Mouse (Mus musculus): ENCODE data around the gene Jmjd8. TPM values are rescaled to one million over a fixed set of nuclear protein-coding genes. Genes with fewer than 3 reads are reported as not detected.
A peak's percentile ranks its signal among the peaks of the same experiment; 100 is the strongest.

Gene Jmjd8
- polyA plus RNA-seq, 1 experiment from 2014 or later = 60.7 TPM

GRCm38 (mm10) chr17:25860229-25860628, 31.6 kb downstream of the Jmjd8 start:
- H3K27me3 ChIP-seq = no peaks in the 10 kb centered on the region
- 89% methylated on average over 6 of the region's 6 CpGs for WGBS
- ATAC-seq (ENCODE audit: low FRiP score, low read depth) = no peak
- H3K4me1 ChIP-seq = peaks cover 18% of the 10 kb centered on the region
- no peaks in the 10 kb centered on the region for H3K9me3 ChIP-seq
- H3K9ac ChIP-seq = peak overlapping the region; percentile 87
- H3K4me2 ChIP-seq (replicated peaks) = peak overlapping the region; percentile 91
- peak overlapping the region; percentile 72 for H3K4me3 ChIP-seq
- no peak overlapping the region for H3K27ac ChIP-seq
- peaks cover 11% of the 10 kb centered on the region for H3K36me3 ChIP-seq

DNA sequence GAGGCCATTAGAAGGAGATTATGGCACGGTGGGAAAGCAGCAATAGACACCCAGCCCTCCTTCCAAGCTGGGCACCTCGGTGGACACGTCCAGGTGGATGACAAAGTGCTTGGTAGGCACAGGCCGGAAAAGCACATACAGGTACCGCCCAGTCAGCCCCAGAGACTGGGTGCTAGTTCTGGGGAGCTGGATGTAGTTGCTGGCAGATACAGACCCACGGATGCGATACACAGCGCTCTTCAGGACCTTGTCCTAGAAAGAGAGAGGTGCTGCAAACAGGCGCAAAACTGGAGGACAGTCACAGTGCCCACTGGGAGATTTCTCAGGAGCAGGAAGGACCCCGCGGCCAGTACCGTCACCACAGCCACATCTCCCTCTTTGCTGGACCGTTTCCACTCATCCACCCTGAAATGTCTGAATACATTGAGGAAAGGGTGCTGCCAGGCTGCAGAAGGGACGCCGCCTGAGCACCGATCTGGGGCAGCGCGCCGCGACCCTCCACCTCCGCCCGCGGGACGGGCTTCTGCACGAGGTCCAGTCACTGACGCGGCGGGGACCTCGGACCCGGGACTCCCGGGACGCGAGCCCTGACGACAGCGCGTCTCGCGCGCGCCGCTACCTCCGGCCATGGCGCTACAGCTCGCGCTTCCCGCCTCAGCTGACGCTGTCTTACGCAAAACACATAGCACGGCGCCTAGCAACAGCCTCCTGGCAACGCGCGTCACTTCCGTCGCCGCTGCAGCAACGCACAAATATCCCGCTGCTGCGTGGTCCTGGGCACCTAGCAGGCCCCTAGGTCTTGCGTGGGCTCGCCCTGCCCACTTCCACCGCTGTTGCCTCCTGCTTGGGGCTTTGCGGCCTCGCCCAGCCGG, 32.4 kb downstream of the Jmjd8 start, which contains the start of gene Wdr90:
Wdr90 (minus strand) TSS at position 670 of the 872 bp plus-strand sequence.
- no peaks in the 10 kb centered on the region for H3K9me3 ChIP-seq
- peak; percentile 92 for ATAC-seq (ENCODE audit: low FRiP score, low read depth)
- peak within 1 kb of the TSS; percentile 91 for H3K4me2 ChIP-seq (replicated peaks)
- H3K27me3 ChIP-seq = no peaks in the 10 kb centered on the region
- peak within 1 kb of the TSS; percentile 83 for H3K27ac ChIP-seq
- WGBS = 3% methylated on average over 65 of the region's 65 CpGs
- peaks cover 18% of the 10 kb centered on the region for H3K4me1 ChIP-seq
- peak within 1 kb of the TSS; percentile 87 for H3K9ac ChIP-seq
- peak within 1 kb of the TSS; percentile 72 for H3K4me3 ChIP-seq
- peaks cover 7% of the 10 kb centered on the region for H3K36me3 ChIP-seq

GRCm38 (mm10) chr17:25861704-25862612, 33.3 kb downstream of the Jmjd8 start:
- Histone ChIP-seq H3K9me3 (no peaks in the 10 kb centered on the region), H3K4me2 (replicated peaks) (peak overlapping the region; percentile 91), H3K9ac (peak overlapping the region; percentile 87), H3K27me3 (no peaks in the 10 kb centered on the region), H3K36me3 (peaks cover 5% of the 10 kb centered on the region), H3K4me1 (peaks cover 18% of the 10 kb centered on the region), H3K4me3 (peak overlapping the region; percentile 72), H3K27ac (peak overlapping the region; percentile 83)
- WGBS = 9% methylated on average over 6 of the region's 6 CpGs
- ATAC-seq (ENCODE audit: low FRiP score, low read depth) = no peak

- no peak for ATAC-seq (ENCODE audit: low FRiP score, low read depth)
- H3K4me3 ChIP-seq = no peak overlapping the region
- no peak overlapping the region for H3K4me2 ChIP-seq (replicated peaks)
- H3K27ac ChIP-seq = no peak overlapping the region
- no peaks in the 10 kb centered on the region for H3K9me3 ChIP-seq
- no peak overlapping the region for H3K9ac ChIP-seq
- 83% methylated on average over 6 of the region's 6 CpGs for WGBS
- peaks cover 2% of the 10 kb centered on the region; the same call in 1 of the 2 replicates for H3K36me3 ChIP-seq
- no peaks in the 10 kb centered on the region for H3K27me3 ChIP-seq
- peaks cover 29% of the 10 kb centered on the region for H3K4me1 ChIP-seq
Observed at GRCm38 (mm10) chr17:25863681-25864080, 35.0 kb downstream of the Jmjd8 start.

DNA sequence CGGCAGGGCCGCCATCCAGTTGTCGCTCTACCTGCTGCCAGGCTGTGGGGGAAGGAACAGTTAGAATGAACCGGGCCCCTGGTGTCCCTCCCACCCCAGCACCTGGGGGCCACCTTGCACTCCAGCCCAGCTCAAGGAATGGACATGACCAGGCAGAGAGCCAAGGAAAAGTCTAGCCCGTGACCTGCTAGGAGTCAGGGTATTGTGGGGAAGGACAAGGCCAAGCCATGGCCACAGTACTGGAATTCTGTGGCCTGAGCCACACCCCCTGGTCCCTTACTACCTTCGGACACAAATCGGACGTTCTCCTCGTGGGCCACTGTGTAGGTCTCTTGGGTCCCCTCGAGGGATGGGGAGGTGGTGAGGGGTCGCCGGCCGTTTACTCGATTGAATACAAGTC, 35.6 kb downstream of the Jmjd8 start:
- WGBS = 90% methylated on average over 14 of the region's 14 CpGs
- H3K27me3 ChIP-seq = no peaks in the 10 kb centered on the region
- no peak for ATAC-seq (ENCODE audit: low FRiP score, low read depth)
- H3K9me3 ChIP-seq = no peaks in the 10 kb centered on the region
- H3K4me3 ChIP-seq = no peak overlapping the region
- H3K27ac ChIP-seq = no peak overlapping the region
- H3K36me3 ChIP-seq = no peaks in the 10 kb centered on the region
- no peak overlapping the region for H3K4me2 ChIP-seq (replicated peaks)
- H3K4me1 ChIP-seq = peaks cover 33% of the 10 kb centered on the region
- peak overlapping the region; percentile 3; the same call in 1 of the 2 replicates for H3K9ac ChIP-seq

- no peak for ATAC-seq (ENCODE audit: low FRiP score, low read depth)
- H3K36me3 ChIP-seq = no peaks in the 10 kb centered on the region
- no peak overlapping the region for H3K27ac ChIP-seq
Observed at GRCm38 (mm10) chr17:25865288-25865687, 36.6 kb downstream of the Jmjd8 start.

DNA sequence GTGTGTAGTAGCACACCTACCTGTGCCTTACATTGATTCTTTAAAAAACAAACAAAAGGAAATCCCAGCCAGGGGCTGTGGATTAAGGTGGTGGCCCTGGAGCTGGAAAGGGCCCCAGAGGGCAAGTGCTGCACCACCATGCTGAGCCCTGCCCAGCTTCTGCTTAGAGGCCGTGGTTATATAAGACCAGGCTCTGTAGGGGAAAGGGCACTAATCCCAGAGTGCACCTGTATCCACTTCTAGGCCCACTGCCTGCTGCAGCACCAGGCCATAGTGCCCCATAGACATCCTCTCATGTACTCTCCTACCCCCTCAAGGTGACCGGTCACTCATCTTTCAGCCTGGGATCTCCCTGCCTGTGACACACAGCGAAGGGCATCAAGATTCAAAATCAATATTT, 37.5 kb downstream of the Jmjd8 start:
- Histone ChIP-seq H3K4me1 (peaks cover 22% of the 10 kb centered on the region), H3K9ac (no peak overlapping the region), H3K27ac (no peak overlapping the region), H3K4me2 (replicated peaks) (no peak overlapping the region), H3K27me3 (no peaks in the 10 kb centered on the region), H3K9me3 (no peaks in the 10 kb centered on the region), H3K36me3 (no peaks in the 10 kb centered on the region), H3K4me3 (no peak overlapping the region)
- no peak for ATAC-seq (ENCODE audit: low FRiP score, low read depth)
- 84% methylated on average over 3 of the region's 3 CpGs for WGBS

More at GRCm38 (mm10) chr17:25865288-25865687, 36.6 kb downstream of the Jmjd8 start:
- Histone ChIP-seq H3K9ac (no peak overlapping the region), H3K4me1 (peaks cover 30% of the 10 kb centered on the region), H3K9me3 (no peaks in the 10 kb centered on the region), H3K4me3 (no peak overlapping the region), H3K27me3 (no peaks in the 10 kb centered on the region), H3K4me2 (replicated peaks) (no peak overlapping the region)
- 91% methylated on average over 11 of the region's 11 CpGs for WGBS

DNA sequence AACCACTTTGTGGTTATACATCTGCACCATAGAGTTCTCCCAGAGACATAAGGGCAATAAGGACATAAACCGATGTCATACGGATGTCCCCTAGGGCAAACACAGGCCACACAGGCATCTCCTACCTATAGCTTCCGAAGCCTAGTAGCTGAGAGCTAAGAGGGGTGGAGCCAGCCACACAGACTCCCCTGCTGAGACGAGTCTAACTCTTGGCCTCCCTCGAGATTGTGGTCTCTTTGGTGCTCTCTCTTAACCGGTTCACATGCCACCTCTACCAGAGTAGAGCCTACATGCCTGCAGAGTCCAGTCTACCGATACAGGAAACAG, 38.8 kb downstream of the Jmjd8 start:
- H3K36me3 ChIP-seq = no peaks in the 10 kb centered on the region
- H3K9ac ChIP-seq = peak overlapping the region; percentile 72
- peaks cover 15% of the 10 kb centered on the region for H3K4me1 ChIP-seq
- peak overlapping the region; percentile 82 for H3K4me3 ChIP-seq
- ATAC-seq (ENCODE audit: low FRiP score, low read depth) = no peak
- peak overlapping the region; percentile 99 for H3K4me2 ChIP-seq (replicated peaks)
- no peak overlapping the region for H3K27ac ChIP-seq
- no peaks in the 10 kb centered on the region for H3K27me3 ChIP-seq
- H3K9me3 ChIP-seq = no peaks in the 10 kb centered on the region
- 14% methylated on average over 7 of the region's 7 CpGs for WGBS

DNA sequence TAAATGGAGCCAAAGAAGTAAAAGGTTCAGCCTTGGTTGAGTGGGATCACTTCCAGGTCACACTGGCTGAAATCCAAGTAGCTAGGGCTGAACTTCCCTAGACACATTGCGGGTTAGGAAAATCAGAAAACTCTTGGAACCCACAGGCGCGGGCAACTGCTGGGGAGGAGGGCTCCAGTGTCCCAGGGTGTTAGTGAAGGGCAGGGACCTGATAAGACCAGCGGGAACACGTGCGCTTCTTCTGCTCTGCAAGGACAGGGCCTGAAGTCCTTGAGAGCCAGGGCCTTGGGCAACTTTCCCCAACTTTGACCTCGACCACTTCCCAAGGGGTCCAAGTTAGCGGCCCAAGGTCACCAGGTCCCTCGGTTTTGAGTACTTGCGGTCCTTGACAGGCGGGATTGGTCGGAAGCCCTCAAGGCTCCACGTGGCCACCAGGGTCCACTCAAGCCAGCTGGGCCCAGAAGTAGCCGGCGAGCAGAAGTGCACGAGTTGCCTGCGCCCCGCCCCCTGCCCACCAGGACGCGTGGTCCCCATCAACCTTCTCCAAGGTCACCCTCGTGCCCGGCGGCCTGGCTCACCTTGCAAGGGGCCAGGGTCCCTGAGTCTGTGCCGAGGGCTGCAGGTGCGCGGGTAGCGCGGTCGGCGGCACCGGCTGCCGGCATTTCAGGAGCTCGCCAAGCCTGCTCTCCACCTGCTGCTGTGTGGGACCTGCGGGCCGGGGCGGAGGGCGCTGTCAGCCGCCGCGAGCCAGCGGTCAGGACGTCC, 39.4 kb downstream of the Jmjd8 start:
- H3K4me2 ChIP-seq (replicated peaks) = peak overlapping the region; percentile 99
- peak; percentile 12; the same call in 1 of the 2 replicates for ATAC-seq (ENCODE audit: low FRiP score, low read depth)
- peak overlapping the region; percentile 72 for H3K9ac ChIP-seq
- peaks cover 15% of the 10 kb centered on the region for H3K4me1 ChIP-seq
- no peaks in the 10 kb centered on the region for H3K9me3 ChIP-seq
- H3K27ac ChIP-seq = no peak overlapping the region
- WGBS = 1% methylated on average over 42 of the region's 42 CpGs
- peak overlapping the region; percentile 82 for H3K4me3 ChIP-seq
- no peaks in the 10 kb centered on the region for H3K36me3 ChIP-seq
- no peaks in the 10 kb centered on the region for H3K27me3 ChIP-seq

DNA sequence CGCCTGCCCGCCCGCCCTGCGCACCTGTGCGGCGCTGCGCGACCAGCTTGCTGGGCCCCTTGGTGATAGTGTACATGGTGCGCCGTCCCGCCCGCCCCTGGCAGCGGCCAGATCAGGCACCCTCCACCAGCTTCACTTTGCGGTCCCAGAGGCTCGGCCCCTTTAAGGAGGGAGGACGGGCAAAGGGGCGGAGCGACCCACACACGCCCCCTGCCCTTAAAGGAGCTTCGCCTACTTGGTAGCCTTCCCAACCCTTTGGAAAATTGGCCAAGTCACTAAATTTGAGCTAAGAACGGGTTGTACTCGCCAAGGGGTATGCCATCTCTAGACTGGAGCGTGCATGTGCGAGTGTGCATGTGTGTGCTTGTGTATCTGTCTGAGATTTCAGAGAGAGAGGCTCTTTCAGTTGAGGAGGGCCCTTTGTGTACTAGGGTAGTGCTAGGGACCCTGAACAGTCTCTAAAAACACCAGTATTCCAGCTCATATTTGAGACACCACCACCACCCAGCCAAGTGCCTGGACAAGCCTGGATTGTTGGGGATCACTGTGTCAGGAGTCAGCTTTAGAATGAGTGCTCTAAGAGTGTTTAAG, 40.0 kb downstream of the Jmjd8 start, which contains the start of gene Mcrip2:
Mcrip2 (minus strand) TSS at position 164 of the 591 bp plus-strand sequence.
- Histone ChIP-seq H3K4me1 (peaks cover 15% of the 10 kb centered on the region), H3K36me3 (no peaks in the 10 kb centered on the region), H3K27ac (peak within 1 kb of the TSS; percentile 63; the same call in 1 of the 2 replicates), H3K4me2 (replicated peaks) (peak within 1 kb of the TSS; percentile 99), H3K27me3 (no peaks in the 10 kb centered on the region), H3K9ac (peak within 1 kb of the TSS; percentile 72), H3K4me3 (peak within 1 kb of the TSS; percentile 82), H3K9me3 (no peaks in the 10 kb centered on the region)
- peak; percentile 87 for ATAC-seq (ENCODE audit: low FRiP score, low read depth)
- WGBS = 1% methylated on average over 23 of the region's 24 CpGs

DNA sequence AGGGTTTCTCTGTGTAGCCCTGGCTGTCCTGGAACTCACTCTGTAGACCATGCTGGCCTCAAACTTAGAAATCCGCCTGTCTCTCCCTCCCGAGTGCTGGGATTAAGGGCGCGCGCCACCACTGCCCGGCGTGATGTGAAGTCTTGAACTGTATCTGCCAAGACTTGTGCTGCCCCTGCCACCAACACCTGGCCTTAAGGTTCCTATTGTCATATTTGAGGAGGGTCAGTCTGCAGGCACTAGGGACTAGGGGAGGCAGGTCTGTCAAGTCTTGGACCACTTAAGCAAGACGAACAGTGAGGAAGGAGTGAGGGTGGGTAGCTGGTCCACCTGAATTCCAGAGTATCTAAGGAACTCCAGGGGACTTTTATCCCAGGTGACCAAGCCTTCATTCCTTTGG, 40.8 kb downstream of the Jmjd8 start:
- ATAC-seq (ENCODE audit: low FRiP score, low read depth) = no peak
- 91% methylated on average over 8 of the region's 8 CpGs for WGBS
- Histone ChIP-seq H3K4me3 (no peak overlapping the region), H3K9ac (no peak overlapping the region), H3K4me1 (peaks cover 22% of the 10 kb centered on the region), H3K36me3 (no peaks in the 10 kb centered on the region), H3K27me3 (no peaks in the 10 kb centered on the region), H3K4me2 (replicated peaks) (no peak overlapping the region), H3K9me3 (no peaks in the 10 kb centered on the region), H3K27ac (no peak overlapping the region)

Data from limb, embryonic 13.5 days (tissue).